Mouse (Mus musculus) embryonic fibroblast, embryonic 13.5 days (primary cell): ENCODE results near the gene Srp9. TPM values are rescaled to one million over a fixed set of nuclear protein-coding genes. Genes with fewer than 3 reads are reported as not detected.

Experiments
- H3K27ac ChIP-seq: 2 replicates; pipeline ENCODE4 v1.5.1; 2012; ENCODE audit warnings: low read length, control low read depth, inconsistent platforms; ENCODE audit not compliant: insufficient read depth
- H3K4me1 ChIP-seq: 2 replicates; pipeline ENCODE4 v1.6.1; 2011; ENCODE audit warnings: low read length; ENCODE audit not compliant: control insufficient read depth, insufficient read depth
- H3K4me3 ChIP-seq: 2 replicates; pipeline ENCODE4 v1.5.1; 2011; ENCODE audit warnings: mild to moderate bottlenecking, control low read depth, low read length; ENCODE audit not compliant: insufficient read depth
- CTCF ChIP-seq: IDR thresholded peaks from 2 replicates; pipeline ENCODE4 v1.5.1; 2011; ENCODE audit warnings: mild to moderate bottlenecking, control low read depth, low read length, moderate library complexity, borderline replicate concordance; ENCODE audit not compliant: insufficient read depth
- POLR2A ChIP-seq: IDR thresholded peaks from 2 replicates; pipeline ENCODE4 v1.6.1; 2011; ENCODE audit warnings: low read depth, mild to moderate bottlenecking, control low read depth, low read length, moderate library complexity
- polyA plus RNA-seq: library from polyadenylated mRNA; stranded (reverse); fragments of >200 nt; gene quantifications from 2 replicates; pipeline ENCODE4 v1.2.4, GENCODE M21; 2011; ENCODE audit warnings: low read depth; ENCODE audit not compliant: missing spikeins, insufficient read length

Srp9 gene
- polyA plus RNA-seq, 1 experiment: 86.9 TPM

DNA sequence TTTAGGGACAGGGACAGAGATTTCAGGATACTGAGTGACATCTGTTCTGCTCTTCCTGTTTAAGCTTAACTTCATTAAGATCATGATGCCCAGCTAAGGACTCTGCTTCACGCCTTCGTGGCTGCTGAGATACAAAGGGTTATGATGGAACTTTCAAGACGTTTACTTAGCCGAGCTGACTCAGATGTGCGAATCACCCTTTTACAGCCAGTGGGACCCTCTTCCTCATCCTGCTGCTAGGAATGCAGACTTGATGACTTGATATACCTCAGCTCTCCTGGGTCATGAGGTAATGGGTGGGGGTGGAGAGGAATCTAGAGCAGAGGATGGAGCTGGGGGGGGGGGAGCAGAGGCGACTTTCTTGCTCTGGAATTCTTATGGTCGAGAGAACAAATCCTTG lies 33.3 kb upstream of the Srp9 start:
- peak overlapping the region; percentile 38; the same call in 1 of the 2 replicates for H3K27ac ChIP-seq
- H3K4me3 ChIP-seq: no peak overlapping the region
- TF ChIP-seq POLR2A (no peak), CTCF (no peak)
- H3K4me1 ChIP-seq: peaks cover 23% of the 10 kb centered on the region; the same call in 1 of the 2 replicates

DNA sequence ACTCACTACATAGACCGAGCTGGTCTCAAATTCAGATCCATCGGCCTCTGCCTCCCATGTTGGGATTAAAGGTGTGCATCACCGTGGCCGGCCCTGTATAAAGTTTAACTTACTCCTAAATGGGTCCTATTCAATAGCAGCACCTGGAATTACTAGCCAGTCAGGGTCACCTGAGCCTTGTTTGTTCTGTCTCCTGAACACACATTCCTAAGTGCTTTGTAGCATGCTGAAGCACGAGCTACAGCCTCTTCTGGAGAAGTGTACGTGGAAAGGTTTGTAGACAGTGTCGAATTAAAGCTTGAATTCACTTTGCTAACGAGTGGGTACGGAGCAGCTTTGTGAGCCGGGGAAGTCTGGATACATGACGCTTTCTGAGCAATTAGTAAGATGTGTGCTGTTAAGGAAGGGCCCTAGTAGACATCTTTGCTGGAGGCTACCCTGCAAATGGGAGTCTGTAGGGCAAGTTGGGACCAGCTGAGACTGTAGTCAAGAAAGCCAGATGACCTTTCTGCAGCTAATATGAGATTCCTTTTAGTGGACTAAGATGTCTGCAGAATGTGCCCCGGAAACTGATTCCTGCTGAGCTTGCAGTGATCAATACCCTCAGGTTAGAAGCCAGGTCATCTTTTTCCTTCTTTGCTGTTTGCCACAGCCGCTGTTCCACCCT lies 32.7 kb upstream of the Srp9 start:
- H3K4me3 ChIP-seq: no peak overlapping the region
- no peak for TF ChIP-seq CTCF
- TF ChIP-seq POLR2A: no peak
- H3K27ac ChIP-seq: no peak overlapping the region
- peaks cover 23% of the 10 kb centered on the region; the same call in 1 of the 2 replicates for H3K4me1 ChIP-seq

DNA sequence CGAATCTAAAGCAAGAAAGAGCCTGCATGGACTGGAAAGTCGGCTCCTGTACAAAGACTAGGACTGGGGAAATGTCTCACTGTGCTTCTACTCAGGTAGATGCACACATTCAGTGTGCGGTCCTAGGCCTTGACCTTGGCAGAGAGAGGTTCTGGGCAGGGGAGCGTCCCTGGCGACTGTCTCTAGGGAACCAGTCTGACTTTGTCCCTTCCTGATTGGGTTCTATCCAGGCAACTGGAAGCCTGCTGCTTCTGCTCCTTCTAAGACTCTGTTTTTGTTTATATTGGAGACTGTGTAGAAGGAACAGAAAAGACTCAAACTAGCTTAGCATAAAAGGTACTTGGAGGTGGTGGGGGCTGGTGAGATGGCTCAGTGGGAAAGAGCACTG lies 32.1 kb upstream of the Srp9 start:
- Histone ChIP-seq H3K4me1 (peaks cover 23% of the 10 kb centered on the region; the same call in 1 of the 2 replicates), H3K4me3 (no peak overlapping the region), H3K27ac (no peak overlapping the region)
- TF ChIP-seq CTCF (no peak), POLR2A (no peak)

DNA sequence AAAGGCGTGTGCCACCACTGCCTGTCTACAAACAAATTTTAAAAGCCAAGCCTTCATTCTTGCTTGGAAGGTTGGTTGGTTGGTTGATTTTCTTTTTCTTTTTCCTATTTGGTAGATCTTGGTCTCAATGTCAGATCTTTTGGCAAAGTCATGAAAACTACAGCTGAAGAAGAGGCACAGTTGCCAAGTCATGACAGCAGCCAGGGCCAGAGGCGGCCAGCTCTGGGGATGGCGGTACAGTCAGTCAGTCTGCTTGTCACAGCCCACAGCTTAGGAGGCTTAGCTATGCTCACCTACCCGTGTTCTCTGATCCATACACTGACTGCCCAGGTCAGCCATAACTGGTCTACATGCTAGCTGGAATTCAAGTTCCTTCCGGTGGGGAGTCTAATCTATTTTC lies 31.1 kb upstream of the Srp9 start:
- Histone ChIP-seq H3K4me1 (peaks cover 23% of the 10 kb centered on the region; the same call in 1 of the 2 replicates), H3K27ac (no peak overlapping the region), H3K4me3 (no peak overlapping the region)
- TF ChIP-seq CTCF (no peak), POLR2A (no peak)

DNA sequence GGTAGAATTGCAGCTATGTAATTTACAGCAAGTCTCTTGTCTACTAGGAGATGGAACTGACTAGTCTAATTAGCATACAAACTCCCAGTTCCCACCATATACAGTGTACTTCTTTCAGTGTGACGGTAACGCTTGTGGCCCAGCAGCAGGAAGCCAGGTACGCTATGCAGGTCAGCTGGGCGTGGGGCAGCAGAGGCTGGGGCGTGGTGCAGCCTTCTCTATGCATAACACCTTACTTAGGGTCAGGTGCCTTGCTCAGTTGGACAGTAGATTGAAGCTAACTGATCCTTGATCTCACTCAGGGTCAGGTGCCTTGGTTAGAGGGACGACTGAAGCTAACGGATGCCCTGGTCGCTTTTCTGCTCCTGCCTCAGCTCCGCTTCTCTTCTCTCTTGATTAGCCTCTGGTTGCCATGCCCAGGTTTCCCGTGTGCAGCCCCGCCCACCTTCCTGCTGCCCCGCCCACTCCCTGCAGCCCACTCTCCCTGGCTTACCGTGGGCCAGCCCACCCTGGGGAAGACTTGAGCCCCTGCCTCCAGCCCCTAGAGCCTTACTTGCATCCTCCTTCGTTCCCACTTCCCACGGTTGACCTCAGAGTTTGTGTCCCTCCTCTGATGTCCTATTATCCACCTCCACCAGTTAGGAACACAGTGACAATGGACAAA lies 29.9 kb upstream of the Srp9 start:
- Histone ChIP-seq H3K4me3 (no peak overlapping the region), H3K4me1 (peaks cover 17% of the 10 kb centered on the region; the same call in 1 of the 2 replicates), H3K27ac (peak overlapping the region; percentile 34; the same call in 1 of the 2 replicates)
- no peak for TF ChIP-seq POLR2A
- no peak for TF ChIP-seq CTCF

DNA sequence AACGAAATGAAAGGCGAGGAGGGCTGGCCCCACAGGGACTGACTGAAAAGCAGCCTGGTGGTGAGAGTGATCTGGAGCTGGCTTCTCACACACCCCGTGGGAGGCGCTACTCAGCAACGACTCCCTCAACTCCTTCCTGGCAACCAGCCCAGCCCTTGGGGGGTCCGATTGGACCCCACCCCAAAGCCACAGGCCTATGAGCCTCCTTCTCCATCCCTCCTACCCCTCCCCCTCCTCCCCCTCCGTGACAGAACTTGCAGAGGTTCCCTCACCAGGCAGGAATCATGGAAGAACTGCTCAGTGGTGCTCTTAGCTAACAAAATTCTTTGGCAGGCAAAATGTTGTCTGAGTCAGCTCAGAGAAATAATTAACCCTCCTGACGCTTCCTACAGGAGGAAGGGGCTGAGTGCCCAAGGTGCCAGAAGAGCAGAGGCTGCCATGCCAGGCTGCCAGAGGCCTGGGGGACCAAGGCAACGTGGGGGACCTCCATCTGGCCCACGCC lies 29.2 kb upstream of the Srp9 start:
- Histone ChIP-seq H3K4me3 (no peak overlapping the region), H3K4me1 (peaks cover 16% of the 10 kb centered on the region; the same call in 1 of the 2 replicates), H3K27ac (peak overlapping the region; percentile 51)
- TF ChIP-seq CTCF: no peak
- no peak for TF ChIP-seq POLR2A

DNA sequence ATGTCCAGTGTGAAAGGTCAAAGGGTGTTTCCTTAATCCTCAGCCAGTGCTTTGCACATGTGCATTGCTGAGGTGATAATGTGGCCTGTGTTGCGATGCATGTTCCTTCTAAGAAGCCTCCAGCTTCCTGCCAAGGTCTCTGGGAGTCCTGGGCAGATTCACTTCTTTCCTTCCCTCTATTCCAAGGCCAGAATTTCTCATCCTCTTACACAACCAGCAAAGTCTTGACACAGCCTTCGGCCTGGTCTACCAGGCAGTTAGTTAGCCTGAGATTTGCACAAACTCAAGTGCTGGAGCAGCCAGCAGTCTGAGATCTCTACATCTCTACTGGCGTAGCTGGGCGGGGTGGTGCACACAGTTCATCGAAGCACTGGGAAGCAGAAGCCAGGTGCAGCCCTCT lies 27.8 kb upstream of the Srp9 start:
- Histone ChIP-seq H3K4me1 (peaks cover 9% of the 10 kb centered on the region; the same call in 1 of the 2 replicates), H3K27ac (no peak overlapping the region), H3K4me3 (no peak overlapping the region)
- TF ChIP-seq CTCF: no peak
- TF ChIP-seq POLR2A: no peak

DNA sequence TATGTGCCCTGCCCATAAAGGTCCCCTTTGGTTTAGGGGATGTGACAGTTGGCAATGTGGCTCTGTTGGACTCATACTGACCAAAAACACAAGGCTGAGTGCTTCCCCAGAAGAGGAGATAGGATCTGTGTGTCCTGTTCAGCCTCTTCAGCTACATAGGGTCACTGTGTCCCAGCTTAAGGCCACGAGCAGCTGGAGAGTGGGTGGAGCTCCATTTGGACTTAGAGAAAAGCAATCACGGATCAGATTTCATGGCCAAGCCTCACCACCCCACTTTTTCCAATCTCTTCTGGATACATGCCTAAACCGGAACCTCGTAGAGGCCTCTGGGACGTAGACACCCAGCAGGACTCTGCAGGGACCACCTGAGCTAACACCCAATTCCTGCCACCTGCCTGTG lies 25.5 kb upstream of the Srp9 start:
- Histone ChIP-seq H3K4me3 (no peak overlapping the region), H3K27ac (no peak overlapping the region), H3K4me1 (peaks cover 2% of the 10 kb centered on the region; the same call in 1 of the 2 replicates)
- TF ChIP-seq POLR2A (no peak), CTCF (no peak)

DNA sequence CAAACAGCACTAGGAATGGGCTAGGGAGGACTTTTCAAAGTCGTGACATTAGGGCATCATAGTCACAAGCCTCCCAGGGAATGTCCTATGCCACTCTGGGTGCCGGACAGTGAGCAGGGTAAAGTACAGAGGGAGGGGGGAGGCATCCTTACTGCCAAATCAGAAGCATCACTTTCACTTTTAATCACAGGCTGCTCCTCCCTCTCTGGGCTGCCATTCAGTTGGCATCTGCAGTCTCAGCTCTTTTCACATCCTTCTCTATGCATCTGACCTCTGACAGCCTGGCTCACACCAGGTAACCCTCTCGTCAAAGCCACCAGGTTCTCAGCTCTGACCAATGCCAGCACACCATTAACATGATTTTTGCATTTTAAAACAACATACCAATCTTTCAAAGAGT lies 24.1 kb upstream of the Srp9 start:
- TF ChIP-seq CTCF (no peak), POLR2A (no peak)
- Histone ChIP-seq H3K4me3 (no peak overlapping the region), H3K27ac (no peak overlapping the region), H3K4me1 (peaks cover 2% of the 10 kb centered on the region; the same call in 1 of the 2 replicates)

DNA sequence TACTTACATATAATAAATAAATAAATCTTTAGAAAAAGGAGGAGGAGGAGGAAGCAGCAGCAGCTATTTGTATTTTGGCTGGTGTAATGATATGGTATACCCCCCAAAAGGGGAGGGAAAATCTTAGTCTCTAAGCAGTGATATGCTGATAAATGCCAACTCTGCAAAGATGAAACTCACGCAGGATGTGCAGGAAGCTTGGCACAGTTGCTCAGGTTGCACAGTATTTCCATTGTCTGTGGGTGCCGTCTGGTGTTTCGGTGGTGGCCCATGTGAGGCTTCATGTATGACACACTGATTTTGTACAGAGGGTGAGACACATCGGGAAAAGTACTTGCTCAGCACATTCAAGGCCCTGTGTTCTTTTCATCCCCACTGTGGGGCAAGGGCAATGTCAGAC lies 23.1 kb upstream of the Srp9 start:
- no peak overlapping the region for H3K4me3 ChIP-seq
- H3K4me1 ChIP-seq: no peaks in the 10 kb centered on the region; the same call in 1 of the 2 replicates
- no peak for TF ChIP-seq CTCF
- no peak for TF ChIP-seq POLR2A
- H3K27ac ChIP-seq: no peak overlapping the region

DNA sequence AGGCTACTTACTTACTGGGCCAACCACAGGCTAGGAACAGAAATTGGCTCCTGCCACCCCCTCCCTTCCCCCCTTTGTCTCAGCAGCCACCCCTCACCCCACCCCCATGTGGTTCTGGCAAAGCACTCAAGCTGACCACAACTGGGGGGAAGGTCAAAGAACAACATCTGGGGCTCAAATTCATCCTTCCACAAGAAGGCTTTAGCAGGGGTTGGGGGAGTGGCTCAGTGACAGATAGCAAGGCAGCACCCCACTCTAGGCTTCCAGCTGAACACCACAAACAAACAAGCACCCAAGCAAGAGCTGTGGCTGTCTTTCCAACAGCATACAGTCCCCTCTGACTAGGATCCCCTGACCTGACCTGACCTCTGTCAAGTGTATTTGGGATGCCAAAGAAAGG lies 21.8 kb upstream of the Srp9 start:
- H3K27ac ChIP-seq: no peak overlapping the region

More for the DNA sequence above, 21.8 kb upstream of the Srp9 start:
- Histone ChIP-seq H3K4me3 (no peak overlapping the region), H3K4me1 (no peaks in the 10 kb centered on the region; the same call in 1 of the 2 replicates)
- TF ChIP-seq CTCF (no peak), POLR2A (no peak)
